Mouse (Mus musculus) cerebellum, adult 2 months (tissue): ENCODE measurements around the gene Zfp646. TPM values are rescaled to one million over a fixed set of nuclear protein-coding genes. Genes with fewer than 3 reads are reported as not detected.
A peak's percentile ranks its signal among the peaks of the same experiment; 100 is the strongest.

Experiments used
- DNase-seq, 2 experiments: peaks; one replicate each; pipeline ENCODE4 v3.0.0; 2021
- H3K27ac ChIP-seq: fragments of 200-500 bp; 2 replicates; pipeline ENCODE4 v1.5.1; 2012; ENCODE audit warnings: low read length, control low read depth, inconsistent platforms; ENCODE audit not compliant: insufficient read depth
- H3K27me3 ChIP-seq: fragments of 200-500 bp; 2 replicates; pipeline ENCODE4 v1.6.1; 2012; ENCODE audit warnings: inconsistent platforms, mild to moderate bottlenecking, low read length, moderate library complexity; ENCODE audit not compliant: control insufficient read depth, insufficient read depth
- H3K4me1 ChIP-seq: fragments of 200-500 bp; 2 replicates; pipeline ENCODE4 v1.6.1; 2011; ENCODE audit warnings: low read length; ENCODE audit not compliant: control insufficient read depth, insufficient read depth
- H3K4me3 ChIP-seq: fragments of 200-500 bp; replicated peaks from 2 replicates; pipeline ENCODE3; 2011; ENCODE audit warnings: mild to moderate bottlenecking, low read depth, low read length, control low read depth; ENCODE audit not compliant: insufficient read depth
- CTCF ChIP-seq: fragments of 200-500 bp; IDR thresholded peaks from 2 replicates; pipeline ENCODE4 v1.5.1; 2011; ENCODE audit warnings: low read depth, mild to moderate bottlenecking, control low read depth, low read length, moderate library complexity, borderline replicate concordance; ENCODE audit not compliant: insufficient read depth
- POLR2A ChIP-seq: fragments of 200-500 bp; IDR thresholded peaks from 2 replicates; pipeline ENCODE4 v1.6.1; 2011; ENCODE audit warnings: low read length, control low read depth, borderline replicate concordance; ENCODE audit not compliant: insufficient read depth
- WGBS: fragments of 180-500 bp; shearing (Covaris S2); methylation state at CpG from one replicate; pipeline ENCODE4 v1.1.7; 2018; 5-methylcytosine and 5-hydroxymethylcytosine counted together
- polyA plus RNA-seq: library from polyadenylated mRNA; depleted of rRNA; stranded (reverse); fragments of >200 nt; gene quantifications from 2 replicates; pipeline ENCODE4 v1.2.3, GENCODE M21; 2012

Zfp646 gene
- polyA plus RNA-seq, 1 experiment: 17.8 TPM

DNA sequence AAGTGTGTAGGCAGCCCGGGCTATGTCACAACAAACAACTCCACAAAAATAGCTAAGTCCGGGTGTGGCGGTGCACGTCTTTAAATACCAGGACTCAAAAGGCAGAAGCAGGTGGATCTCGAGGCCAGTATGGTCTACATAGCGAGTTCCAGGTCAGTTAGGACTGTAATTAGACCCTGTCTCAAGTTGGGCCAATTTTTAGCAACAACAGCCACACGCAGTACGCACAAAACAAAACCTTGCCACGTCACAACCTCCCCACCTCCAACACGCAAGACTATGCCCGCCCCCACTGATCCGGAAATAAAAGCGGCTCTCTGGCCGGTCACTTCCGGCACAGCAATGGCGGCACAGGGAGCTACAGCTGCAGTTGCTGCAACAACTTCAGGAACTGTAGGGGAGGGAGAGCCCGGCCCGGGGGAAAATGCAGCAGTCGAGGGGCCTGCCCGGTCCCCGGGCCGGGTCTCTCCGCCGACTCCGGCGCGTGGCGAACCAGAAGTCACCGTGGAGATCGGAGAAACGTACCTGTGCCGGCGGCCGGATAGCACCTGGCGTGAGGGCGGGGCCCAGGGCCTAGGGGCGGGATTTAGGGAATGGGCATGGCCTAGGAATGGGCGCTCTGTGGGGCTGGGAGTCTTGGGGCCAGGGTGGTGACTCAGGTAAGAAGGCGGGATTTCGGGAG lies 36.3 kb downstream of the Zfp646 start, which contains the start of gene Kat8:
Gene Kat8 (plus strand): TSS at position 327 of the 682 bp plus-strand sequence.
- H3K4me3 ChIP-seq: peak within 1 kb of the TSS; percentile 90
- no peaks in the 10 kb centered on the region for H3K4me1 ChIP-seq
- DNase-seq: peak; percentile 89 to 91
- H3K27ac ChIP-seq: peak within 1 kb of the TSS; percentile 97
- no peaks in the 10 kb centered on the region for H3K27me3 ChIP-seq
- peak; percentile 86; the same call in 1 of the 2 replicates for TF ChIP-seq POLR2A
- no peak for TF ChIP-seq CTCF
- WGBS: 2% methylated on average over 40 of the region's 40 CpGs

DNA sequence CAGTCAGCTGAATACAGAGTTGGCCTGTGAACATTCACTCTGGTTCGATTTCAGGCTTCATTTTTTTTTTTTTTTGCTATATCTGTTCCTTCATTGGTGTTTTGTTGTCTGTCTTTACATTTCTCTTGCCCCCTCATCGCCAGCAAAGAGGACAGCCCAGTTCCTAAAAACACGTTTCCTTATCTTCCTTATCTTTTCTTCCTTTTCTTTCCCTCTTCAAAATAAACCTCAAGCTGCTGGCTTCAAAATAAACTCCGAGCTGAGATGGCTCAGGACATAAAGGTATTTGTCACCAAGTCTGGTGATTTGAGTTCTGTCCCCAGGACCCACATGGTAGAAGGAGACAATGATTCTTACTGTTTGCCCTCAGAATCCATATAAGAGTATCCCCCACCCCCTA lies 36.9 kb downstream of the Zfp646 start:
- 27% methylated on average over 4 of the region's 4 CpGs for WGBS
- H3K27me3 ChIP-seq: no peaks in the 10 kb centered on the region
- no peak overlapping the region for H3K27ac ChIP-seq
- no peak for DNase-seq
- H3K4me1 ChIP-seq: no peaks in the 10 kb centered on the region
- no peak for TF ChIP-seq POLR2A
- no peak for TF ChIP-seq CTCF
- H3K4me3 ChIP-seq: peak overlapping the region; percentile 90

DNA sequence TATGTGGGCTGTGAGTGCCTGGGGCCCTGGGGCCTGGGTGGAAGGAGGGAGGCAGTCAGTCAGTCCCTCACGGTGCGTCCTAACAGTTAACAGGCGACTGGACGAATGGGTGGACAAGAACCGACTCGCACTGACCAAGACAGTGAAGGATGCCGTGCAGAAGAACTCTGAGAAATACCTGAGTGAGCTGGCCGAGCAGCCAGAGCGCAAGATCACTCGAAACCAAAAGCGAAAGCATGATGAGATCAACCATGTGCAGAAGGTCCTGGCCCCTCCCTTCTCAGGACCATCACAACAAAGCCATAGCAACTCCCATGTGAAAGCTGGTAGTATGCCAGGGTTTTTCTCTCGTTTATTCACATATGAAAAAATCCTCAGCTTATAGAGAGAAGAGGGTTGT lies 39.3 kb downstream of the Zfp646 start:
- Histone ChIP-seq H3K4me1 (no peaks in the 10 kb centered on the region), H3K27me3 (no peaks in the 10 kb centered on the region), H3K27ac (no peak overlapping the region), H3K4me3 (no peak overlapping the region)
- no peak for DNase-seq
- TF ChIP-seq POLR2A (no peak), CTCF (no peak)
- WGBS: 91% methylated on average over 12 of the region's 12 CpGs

DNA sequence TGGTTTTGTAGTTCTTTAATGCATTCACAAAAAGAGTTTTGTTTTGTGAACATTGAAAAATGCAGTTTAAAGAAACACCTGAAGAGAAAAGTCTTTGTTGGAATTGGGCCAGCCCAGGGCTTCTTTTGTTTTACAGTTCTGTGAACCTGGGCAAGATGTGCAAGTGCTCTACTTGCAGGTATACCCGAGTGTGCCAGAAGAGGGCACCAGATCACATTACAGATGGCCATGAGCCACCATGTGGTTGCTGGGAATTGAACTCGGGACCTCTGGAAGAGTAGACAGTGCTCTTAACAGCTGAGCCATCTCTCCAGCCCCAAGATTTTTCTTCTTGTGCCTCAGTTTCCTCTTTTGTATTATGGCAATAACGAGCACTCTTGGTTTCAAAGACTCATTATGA lies 42.2 kb downstream of the Zfp646 start:
- no peak overlapping the region for H3K27ac ChIP-seq
- TF ChIP-seq POLR2A (no peak), CTCF (peak; percentile 45)
- peak; percentile 34 to 47 for DNase-seq
- H3K27me3 ChIP-seq: no peaks in the 10 kb centered on the region
- H3K4me1 ChIP-seq: no peaks in the 10 kb centered on the region
- 50% methylated on average over 3 of the region's 3 CpGs for WGBS
- H3K4me3 ChIP-seq: no peak overlapping the region

DNA sequence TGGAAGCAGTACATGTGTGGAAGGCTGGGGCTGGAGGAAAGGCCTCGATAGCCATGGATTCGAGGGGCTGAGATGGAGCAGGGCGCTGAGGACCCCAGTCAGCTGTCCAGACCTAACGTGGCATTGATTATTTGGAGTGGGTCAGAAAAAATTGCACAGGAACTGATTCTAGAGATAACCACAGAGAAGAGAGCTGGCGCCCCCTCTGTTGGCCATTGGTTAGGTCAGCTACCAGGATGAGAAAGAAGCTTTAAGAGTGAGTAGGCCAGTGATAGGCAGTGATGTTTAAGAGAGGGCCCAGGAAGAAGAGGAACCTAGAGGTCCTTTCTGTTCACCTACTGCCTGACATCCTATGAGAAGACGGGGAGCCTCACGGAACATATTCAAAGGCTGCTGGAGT lies 43.3 kb downstream of the Zfp646 start:
- DNase-seq: no peak
- Histone ChIP-seq H3K27me3 (no peaks in the 10 kb centered on the region), H3K27ac (no peak overlapping the region), H3K4me3 (no peak overlapping the region), H3K4me1 (no peaks in the 10 kb centered on the region)
- TF ChIP-seq POLR2A: no peak
- TF ChIP-seq CTCF: peak; percentile 13; the same call in 1 of the 2 replicates
- 78% methylated on average over 7 of the region's 7 CpGs for WGBS

DNA sequence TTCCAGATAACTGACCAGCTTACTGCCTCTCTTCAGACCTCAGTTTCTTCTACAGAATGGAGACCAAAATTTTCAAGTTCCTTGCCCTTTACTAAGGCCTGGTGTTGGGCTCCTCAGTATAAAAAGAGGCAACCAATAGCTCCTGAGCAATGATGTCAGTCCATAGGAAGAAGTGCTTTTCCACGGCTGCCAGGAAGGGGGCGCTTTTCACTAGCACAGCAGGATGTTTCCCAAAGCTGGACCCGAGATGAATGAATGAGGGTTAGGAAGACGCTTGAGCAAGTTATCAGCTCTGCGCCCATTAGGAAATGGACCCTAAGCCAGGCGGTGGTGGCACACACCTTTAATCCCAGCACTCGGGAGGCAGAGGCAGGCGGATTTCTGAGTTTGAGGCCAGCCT lies 45.5 kb downstream of the Zfp646 start:
- H3K27ac ChIP-seq: no peak overlapping the region
- H3K4me1 ChIP-seq: no peaks in the 10 kb centered on the region
- WGBS: 59% methylated on average over 8 of the region's 8 CpGs
- peak; percentile 39; the same call in 1 of the 2 replicates for TF ChIP-seq CTCF
- no peak for TF ChIP-seq POLR2A
- H3K27me3 ChIP-seq: no peaks in the 10 kb centered on the region
- H3K4me3 ChIP-seq: no peak overlapping the region
- DNase-seq: no peak

DNA sequence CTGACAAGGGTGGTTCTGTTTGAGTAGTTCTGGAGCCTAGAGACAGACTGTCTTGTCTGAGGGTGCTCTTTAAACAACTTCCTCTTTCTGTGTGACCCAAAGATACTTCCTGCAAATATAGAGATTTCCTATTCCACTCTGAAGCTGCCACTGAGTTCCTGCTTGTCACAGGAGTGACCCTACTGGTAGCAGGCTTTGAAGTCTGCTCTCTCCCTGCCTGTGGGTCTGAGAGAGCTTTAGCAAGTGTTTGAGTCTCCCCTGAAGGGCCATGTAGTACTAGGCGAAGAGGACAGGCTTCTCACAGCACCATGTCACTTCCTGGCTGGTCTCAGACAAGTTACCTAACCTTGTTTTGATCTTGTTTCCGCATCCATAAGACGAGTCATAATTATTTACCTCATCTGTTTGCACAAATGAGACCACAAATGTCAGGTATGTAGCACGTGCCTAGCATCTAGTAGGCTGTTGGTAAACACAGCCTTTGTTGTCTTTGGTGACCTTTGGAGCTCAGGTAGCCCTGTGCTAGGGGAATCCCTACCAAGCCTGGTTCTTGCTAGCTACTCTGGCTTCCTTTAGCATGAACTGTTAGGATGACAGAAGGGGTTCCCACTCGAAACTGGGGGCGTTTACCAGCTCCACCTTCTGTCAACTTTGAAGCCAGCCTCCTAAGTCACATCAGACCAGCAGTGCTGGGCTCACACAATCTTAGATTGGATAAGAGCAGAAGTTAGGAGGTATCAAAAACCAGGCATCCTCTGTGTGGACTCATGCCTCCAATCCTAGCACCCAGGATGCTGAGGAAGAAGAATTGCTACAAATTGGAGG lies 46.6 kb downstream of the Zfp646 start:
- no peak for TF ChIP-seq POLR2A
- TF ChIP-seq CTCF: no peak
- DNase-seq: no peak
- Histone ChIP-seq H3K4me1 (no peaks in the 10 kb centered on the region), H3K27me3 (no peaks in the 10 kb centered on the region), H3K27ac (no peak overlapping the region), H3K4me3 (no peak overlapping the region)
- WGBS: 75% methylated on average over 6 of the region's 6 CpGs
